Mouse (Mus musculus) midbrain, embryonic 16.5 days (tissue): ENCODE results near the gene Ppp1r17. TPM values are rescaled to one million over a fixed set of nuclear protein-coding genes. Genes with fewer than 3 reads are reported as not detected.
A peak's percentile ranks its signal among the peaks of the same experiment; 100 is the strongest.

Experiments
- ATAC-seq: fragments of 200-750 bp; cut with Nextera tagmentation; 2 replicates; pipeline ENCODE4 v1.8.0; 2017; ENCODE audit warnings: moderate TSS enrichment
- H3K27ac ChIP-seq: fragments of 300-500 bp; sonication (generic); 2 replicates; pipeline ENCODE4 v1.5.1; 2014; ENCODE audit warnings: mild to moderate bottlenecking, low read length, mixed read lengths
- H3K27me3 ChIP-seq: fragments of 300-500 bp; sonication (generic); 2 replicates; pipeline ENCODE4 v1.6.1; 2014; ENCODE audit warnings: low read depth, low read length, mixed read lengths; ENCODE audit not compliant: control insufficient read depth, insufficient read depth
- H3K36me3 ChIP-seq: fragments of 300-500 bp; sonication (generic); 2 replicates; pipeline ENCODE4 v1.6.1; 2014; ENCODE audit warnings: mild to moderate bottlenecking, low read length, moderate library complexity, mixed read lengths; ENCODE audit not compliant: control insufficient read depth, insufficient read depth
- H3K4me1 ChIP-seq: fragments of 300-500 bp; sonication (generic); 2 replicates; pipeline ENCODE4 v1.6.1; 2014; ENCODE audit warnings: mild to moderate bottlenecking, low read length, mixed read lengths; ENCODE audit not compliant: control insufficient read depth, insufficient read depth
- H3K4me2 ChIP-seq: fragments of 300-500 bp; sonication (generic); 2 replicates; pipeline ENCODE4 v1.6.1; 2014; ENCODE audit warnings: mild to moderate bottlenecking, low read length, mixed read lengths
- H3K4me3 ChIP-seq: fragments of 300-500 bp; sonication (generic); 2 replicates; pipeline ENCODE4 v1.5.1; 2014; ENCODE audit warnings: low read depth, mild to moderate bottlenecking, low read length, moderate library complexity, mixed read lengths
- H3K9ac ChIP-seq: fragments of 300-500 bp; sonication (generic); 2 replicates; pipeline ENCODE4 v1.6.1; 2014; ENCODE audit warnings: low read depth, low read length, mixed read lengths
- H3K9me3 ChIP-seq: fragments of 300-500 bp; sonication (generic); replicated peaks from 2 replicates; pipeline ENCODE4 v1.6.1; 2014; ENCODE audit warnings: mild to moderate bottlenecking, low read length, mixed read lengths; ENCODE audit not compliant: control insufficient read depth, poor library complexity, severe bottlenecking
- WGBS: fragments of 180-500 bp; shearing (Covaris S2); extraction: QIAGEN DNeasy Blood & Tissue Kit; methylation state at CpG from one replicate; pipeline ENCODE4 v1.1.7; 2014; 5-methylcytosine and 5-hydroxymethylcytosine counted together
- polyA plus RNA-seq: library from polyadenylated mRNA; unstranded; fragments of >200 nt; fragmentation: Nextera tagmentation; extraction: Ambion mirVana; gene quantifications from 2 replicates; pipeline ENCODE4 v1.2.1, GENCODE M21; 2015

Ppp1r17 gene
- polyA plus RNA-seq: 5.2 and 5.6 TPM in 2 replicates

- Histone ChIP-seq H3K27ac (no peak within 1 kb of the TSS), H3K4me3 (no peak within 1 kb of the TSS), H3K36me3 (no peaks in the 10 kb centered on the region), H3K4me1 (peaks cover 9% of the 10 kb centered on the region), H3K27me3 (no peaks in the 10 kb centered on the region), H3K4me2 (peak within 1 kb of the TSS; percentile 39), H3K9me3 (no peaks in the 10 kb centered on the region), H3K9ac (no peak within 1 kb of the TSS)
- ATAC-seq: peak; percentile 95
- 32% methylated on average over 16 of the region's 16 CpGs for WGBS
These were observed at the start of gene Ppp1r17 for GRCm38 (mm10) chr6:56017291-56017994. Gene Ppp1r17, plus strand, starts transcription at chr6:56017497.

- Histone ChIP-seq H3K4me2 (no peak overlapping the region), H3K9ac (no peak overlapping the region), H3K27me3 (no peaks in the 10 kb centered on the region), H3K27ac (no peak overlapping the region), H3K9me3 (no peaks in the 10 kb centered on the region), H3K36me3 (no peaks in the 10 kb centered on the region), H3K4me1 (no peaks in the 10 kb centered on the region), H3K4me3 (no peak overlapping the region)
- ATAC-seq: peak; percentile 72; the same call in 1 of the 2 replicates
These were observed 44.3 kb upstream of the Ppp1r17 start for GRCm38 (mm10) chr6:55972998-55973397.

GRCm38 (mm10) chr6:55979766-55980165 is 37.5 kb upstream of the Ppp1r17 start:
- Histone ChIP-seq H3K9me3 (no peaks in the 10 kb centered on the region), H3K4me3 (no peak overlapping the region), H3K36me3 (no peaks in the 10 kb centered on the region), H3K27ac (no peak overlapping the region), H3K27me3 (no peaks in the 10 kb centered on the region), H3K4me1 (no peaks in the 10 kb centered on the region), H3K4me2 (no peak overlapping the region), H3K9ac (no peak overlapping the region)
- ATAC-seq: no peak
- WGBS: 88% methylated on average over 2 of the region's 2 CpGs

- ATAC-seq: no peak
- no peaks in the 10 kb centered on the region for H3K36me3 ChIP-seq
- no peak overlapping the region for H3K9ac ChIP-seq
- no peak overlapping the region for H3K4me3 ChIP-seq
- no peaks in the 10 kb centered on the region for H3K4me1 ChIP-seq
- H3K27me3 ChIP-seq: no peaks in the 10 kb centered on the region
- no peak overlapping the region for H3K27ac ChIP-seq
- H3K9me3 ChIP-seq: no peaks in the 10 kb centered on the region
- WGBS: 79% methylated on average over 4 of the region's 4 CpGs
- no peak overlapping the region for H3K4me2 ChIP-seq
These were observed 8.6 kb upstream of the Ppp1r17 start for GRCm38 (mm10) chr6:56008711-56009110.

GRCm38 (mm10) chr6:56012384-56012783 is 4.9 kb upstream of the Ppp1r17 start:
- no peaks in the 10 kb centered on the region for H3K9me3 ChIP-seq
- no peak overlapping the region for H3K4me2 ChIP-seq
- H3K27ac ChIP-seq: no peak overlapping the region
- H3K4me1 ChIP-seq: peaks cover 4% of the 10 kb centered on the region
- ATAC-seq: no peak
- no peak overlapping the region for H3K4me3 ChIP-seq
- WGBS: 81% methylated on average over 5 of the region's 5 CpGs
- H3K27me3 ChIP-seq: no peaks in the 10 kb centered on the region
- no peaks in the 10 kb centered on the region for H3K36me3 ChIP-seq
- no peak overlapping the region for H3K9ac ChIP-seq

- 60% methylated on average over 2 of the region's 2 CpGs for WGBS
These were observed 2.3 kb downstream of the Ppp1r17 start for GRCm38 (mm10) chr6:56019632-56020031.

GRCm38 (mm10) chr6:56025533-56025932 is 8.2 kb downstream of the Ppp1r17 start:
- Histone ChIP-seq H3K4me2 (no peak overlapping the region), H3K36me3 (no peaks in the 10 kb centered on the region), H3K4me1 (no peaks in the 10 kb centered on the region), H3K9ac (no peak overlapping the region), H3K27me3 (no peaks in the 10 kb centered on the region), H3K27ac (no peak overlapping the region), H3K9me3 (no peaks in the 10 kb centered on the region), H3K4me3 (no peak overlapping the region)
- 75% methylated on average over 2 of the region's 2 CpGs for WGBS
- no peak for ATAC-seq

More at GRCm38 (mm10) chr6:56019632-56020031, 2.3 kb downstream of the Ppp1r17 start:
- Histone ChIP-seq H3K36me3 (no peaks in the 10 kb centered on the region), H3K9me3 (no peaks in the 10 kb centered on the region), H3K27me3 (no peaks in the 10 kb centered on the region), H3K4me3 (no peak overlapping the region), H3K4me2 (no peak overlapping the region), H3K9ac (no peak overlapping the region), H3K4me1 (peaks cover 9% of the 10 kb centered on the region), H3K27ac (no peak overlapping the region)
- ATAC-seq: no peak

- Histone ChIP-seq H3K4me3 (no peak overlapping the region), H3K4me1 (0 out of 2 replicates have a peak, but pooled peaks cover 4% of the 10 kb centered on the region), H3K9ac (no peak overlapping the region), H3K27ac (no peak overlapping the region), H3K27me3 (no peaks in the 10 kb centered on the region), H3K36me3 (no peaks in the 10 kb centered on the region), H3K4me2 (no peak overlapping the region), H3K9me3 (no peaks in the 10 kb centered on the region)
- 64% methylated on average over 6 of the region's 6 CpGs for WGBS
- peak; percentile 59 for ATAC-seq
These were observed 10.0 kb downstream of the Ppp1r17 start for GRCm38 (mm10) chr6:56027318-56027717.

- Histone ChIP-seq H3K9me3 (no peaks in the 10 kb centered on the region), H3K4me1 (0 out of 2 replicates have a peak, but pooled peaks cover 4% of the 10 kb centered on the region), H3K27ac (no peak overlapping the region), H3K4me3 (no peak overlapping the region), H3K27me3 (no peaks in the 10 kb centered on the region), H3K9ac (no peak overlapping the region), H3K4me2 (no peak overlapping the region), H3K36me3 (no peaks in the 10 kb centered on the region)
- no peak for ATAC-seq
- 92% methylated on average over 5 of the region's 5 CpGs for WGBS
These were observed 10.7 kb downstream of the Ppp1r17 start for GRCm38 (mm10) chr6:56027966-56028365.
